Mouse (Mus musculus) layer of hippocampus, adult 18-20 months (tissue): Measurements from ENCODE around the gene Lypd6. TPM values are rescaled to one million over a fixed set of nuclear protein-coding genes. Genes with fewer than 3 reads are reported as not detected.

ENCODE experiments used
- DNase-seq, 2 experiments: peaks; one replicate each; pipeline ENCODE4 v3.0.0; 2022; ENCODE audit warnings: low spot score in 2 of 2
- total RNA-seq, 2 experiments: library from RNA; stranded (reverse); gene quantifications; 2 replicates each; pipeline ENCODE4 v1.2.3; 2021

Gene Lypd6
- total RNA-seq, 2 experiments from 2014 or later, result 17.2 to 20.5 TPM

- no peak for DNase-seq
Observed at GRCm38 (mm10) chr2:50165277-50165676, 99.0 kb downstream of the Lypd6 start.

GRCm38 (mm10) chr2:50166082-50166481, 99.9 kb downstream of the Lypd6 start:
- no peak for DNase-seq

GRCm38 (mm10) chr2:50173730-50174528, 107.7 kb downstream of the Lypd6 start:
- no peak for DNase-seq

GRCm38 (mm10) chr2:50175709-50176108, 109.5 kb downstream of the Lypd6 start:
- DNase-seq, result no peak

- DNase-seq, result peak; percentile 6 to 56
Observed at GRCm38 (mm10) chr2:50179164-50179563, 112.9 kb downstream of the Lypd6 start.

- DNase-seq, result no peak
Observed at GRCm38 (mm10) chr2:50180423-50180822, 114.2 kb downstream of the Lypd6 start.

- DNase-seq, result no peak
Observed at GRCm38 (mm10) chr2:50181332-50181731, 115.1 kb downstream of the Lypd6 start.

GRCm38 (mm10) chr2:50186711-50187405, 120.6 kb downstream of the Lypd6 start:
- peak; percentile 19 to 33 for DNase-seq

GRCm38 (mm10) chr2:50188856-50189255, 122.6 kb downstream of the Lypd6 start:
- DNase-seq, result no peak

- DNase-seq, result peak; percentile 11 to 41
Observed at GRCm38 (mm10) chr2:50196681-50197080, 130.5 kb downstream of the Lypd6 start.

GRCm38 (mm10) chr2:50197801-50198200, 131.6 kb downstream of the Lypd6 start:
- DNase-seq, result no peak

GRCm38 (mm10) chr2:50200541-50200940, 134.3 kb downstream of the Lypd6 start:
- no peak for DNase-seq

GRCm38 (mm10) chr2:50220574-50220973, 154.3 kb downstream of the Lypd6 start:
- no peak for DNase-seq

GRCm38 (mm10) chr2:50225019-50225418, 158.8 kb downstream of the Lypd6 start:
- no peak for DNase-seq

GRCm38 (mm10) chr2:50233491-50233890, 167.3 kb downstream of the Lypd6 start:
- DNase-seq, result peak in 1 of 2 experiments; percentile 7

Other genes starting within 250 kb of the Lypd6 start
- 10 to 100 TPM; 48.5 to 49.1 TPM for gene Mmadhc, start 230.4 kb downstream of the Lypd6 start, total RNA-seq